Mouse (Mus musculus) embryonic facial prominence, embryonic 13.5 days (tissue): Measurements from ENCODE around the gene Atp8a2. TPM values are rescaled to one million over a fixed set of nuclear protein-coding genes. Genes with fewer than 3 reads are reported as not detected.

ENCODE experiments used
- ATAC-seq: fragments of 200-750 bp; cut with Nextera tagmentation; 2 replicates; pipeline ENCODE4 v1.8.0; 2017; ENCODE audit warnings: low read depth; ENCODE audit not compliant: insufficient number of reproducible peaks, insufficient read depth, low FRiP score, low TSS enrichment
- H3K27ac ChIP-seq: fragments of 300-500 bp; sonication (generic); 2 replicates; pipeline ENCODE4 v1.5.1; 2015; ENCODE audit warnings: moderate library complexity, mild to moderate bottlenecking, inconsistent platforms
- H3K27me3 ChIP-seq: fragments of 300-500 bp; sonication (generic); 2 replicates; pipeline ENCODE4 v1.6.1; 2015; ENCODE audit warnings: mild to moderate bottlenecking, inconsistent platforms
- H3K36me3 ChIP-seq: fragments of 300-500 bp; sonication (generic); 2 replicates; pipeline ENCODE4 v1.6.1; 2015; ENCODE audit warnings: mild to moderate bottlenecking, inconsistent platforms
- H3K4me1 ChIP-seq: fragments of 300-500 bp; sonication (generic); 2 replicates; pipeline ENCODE4 v1.6.1; 2015; ENCODE audit warnings: inconsistent platforms
- H3K4me2 ChIP-seq: fragments of 300-500 bp; sonication (generic); 2 replicates; pipeline ENCODE4 v1.6.1; 2015; ENCODE audit warnings: moderate library complexity, mild to moderate bottlenecking, inconsistent platforms
- H3K4me3 ChIP-seq: fragments of 300-500 bp; sonication (generic); 2 replicates; pipeline ENCODE4 v1.5.1; 2015; ENCODE audit warnings: mild to moderate bottlenecking, inconsistent platforms
- H3K9ac ChIP-seq: fragments of 300-500 bp; sonication (generic); 2 replicates; pipeline ENCODE4 v1.6.1; 2015; ENCODE audit warnings: mild to moderate bottlenecking, inconsistent platforms
- H3K9me3 ChIP-seq: fragments of 300-500 bp; sonication (generic); 2 replicates; pipeline ENCODE4 v1.6.1; 2016; ENCODE audit warnings: inconsistent platforms
- WGBS: fragments of 180-500 bp; shearing (Covaris S2); methylation state at CpG from one replicate; pipeline ENCODE4 v1.1.7; 2015; ENCODE audit warnings: mixed read lengths; 5-methylcytosine and 5-hydroxymethylcytosine counted together
- polyA plus RNA-seq: library from polyadenylated mRNA; unstranded; fragments of >200 nt; fragmentation: Nextera tagmentation; extraction: Ambion mirVana; gene quantifications from 2 replicates; pipeline ENCODE4 v1.2.1, GENCODE M21; 2015

Gene Atp8a2
- polyA plus RNA-seq, 1 experiment from 2014 or later, result 3.1 TPM

- WGBS, result 73% methylated on average over 1 of the region's 1 CpGs
Measured at GRCm38 (mm10) chr14:60001801-60002200, 195.2 kb downstream of the Atp8a2 start.

DNA sequence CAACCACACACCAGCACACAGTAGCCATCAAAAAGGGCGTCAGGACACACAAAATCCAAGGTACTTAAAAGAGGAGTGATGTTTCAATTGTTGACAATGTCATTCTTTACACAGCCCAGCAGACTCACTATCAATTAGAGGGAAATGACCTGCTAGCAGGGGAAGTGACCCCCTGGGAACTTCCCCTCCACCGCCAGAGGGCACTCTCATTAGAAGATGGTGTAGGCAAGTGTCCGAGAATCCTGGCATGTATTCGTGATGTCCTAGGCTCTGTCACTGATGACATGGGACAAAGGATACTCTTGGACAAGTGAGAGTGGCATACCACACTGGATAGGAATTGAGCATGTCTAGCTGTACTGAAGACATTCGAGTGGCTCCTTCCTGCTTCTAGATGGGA lies 208.1 kb downstream of the Atp8a2 start:
- WGBS, result 49% methylated on average over 5 of the region's 5 CpGs

More at GRCm38 (mm10) chr14:60001801-60002200, 195.2 kb downstream of the Atp8a2 start:
- Histone ChIP-seq H3K4me2 (no peak overlapping the region), H3K9ac (no peak overlapping the region), H3K4me1 (peaks cover 9% of the 10 kb centered on the region), H3K36me3 (no peaks in the 10 kb centered on the region), H3K27me3 (no peaks in the 10 kb centered on the region), H3K27ac (no peak overlapping the region), H3K4me3 (no peak overlapping the region), H3K9me3 (no peaks in the 10 kb centered on the region)
- no peak for ATAC-seq

GRCm38 (mm10) chr14:59987975-59988374 lies 209.0 kb downstream of the Atp8a2 start:
- no peaks in the 10 kb centered on the region for H3K4me1 ChIP-seq
- H3K27ac ChIP-seq, result no peak overlapping the region
- no peak overlapping the region for H3K4me3 ChIP-seq
- no peak for ATAC-seq
- no peak overlapping the region for H3K9ac ChIP-seq
- H3K9me3 ChIP-seq, result no peaks in the 10 kb centered on the region
- 80% methylated on average over 3 of the region's 3 CpGs for WGBS
- H3K4me2 ChIP-seq, result no peak overlapping the region
- no peaks in the 10 kb centered on the region for H3K36me3 ChIP-seq
- H3K27me3 ChIP-seq, result no peaks in the 10 kb centered on the region

More for the DNA sequence above, 208.1 kb downstream of the Atp8a2 start:
- Histone ChIP-seq H3K4me2 (no peak overlapping the region), H3K27ac (no peak overlapping the region), H3K9me3 (no peaks in the 10 kb centered on the region), H3K36me3 (no peaks in the 10 kb centered on the region), H3K9ac (no peak overlapping the region), H3K4me3 (no peak overlapping the region), H3K4me1 (no peaks in the 10 kb centered on the region), H3K27me3 (no peaks in the 10 kb centered on the region)
- ATAC-seq, result no peak

DNA sequence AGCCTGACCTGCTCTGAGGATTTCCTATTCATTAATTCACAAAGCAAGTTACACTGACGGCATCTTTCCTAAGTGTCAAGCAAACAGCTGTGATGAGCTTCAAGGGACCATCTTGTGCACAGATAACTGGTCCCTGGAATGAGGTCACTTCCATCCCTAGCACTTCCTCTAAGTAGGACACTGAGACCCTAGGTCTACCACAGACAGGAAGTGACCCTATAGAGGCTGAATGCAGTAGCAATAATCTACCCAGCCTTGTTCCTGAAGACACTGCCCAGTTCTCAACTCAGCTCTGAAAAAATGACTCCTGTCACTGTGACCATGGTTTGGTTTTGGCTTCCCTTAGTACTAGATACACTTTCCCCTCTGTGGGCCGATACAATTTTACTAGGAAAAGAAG lies 219.0 kb downstream of the Atp8a2 start:
- 69% methylated on average over 2 of the region's 2 CpGs for WGBS
- no peak overlapping the region for H3K9ac ChIP-seq
- no peaks in the 10 kb centered on the region for H3K36me3 ChIP-seq
- no peaks in the 10 kb centered on the region for H3K4me1 ChIP-seq
- no peaks in the 10 kb centered on the region for H3K9me3 ChIP-seq
- H3K27me3 ChIP-seq, result no peaks in the 10 kb centered on the region; the same call in none of the 2 replicates
- H3K27ac ChIP-seq, result no peak overlapping the region
- no peak overlapping the region for H3K4me2 ChIP-seq
- ATAC-seq, result no peak
- H3K4me3 ChIP-seq, result no peak overlapping the region

- H3K27ac ChIP-seq, result no peak overlapping the region
- H3K4me2 ChIP-seq, result no peak overlapping the region
- ATAC-seq, result no peak
- peaks cover 5% of the 10 kb centered on the region for H3K27me3 ChIP-seq
- H3K4me3 ChIP-seq, result no peak overlapping the region
- no peaks in the 10 kb centered on the region for H3K36me3 ChIP-seq
- 57% methylated on average over 5 of the region's 5 CpGs for WGBS
- no peaks in the 10 kb centered on the region for H3K9me3 ChIP-seq
- H3K4me1 ChIP-seq, result peaks cover 11% of the 10 kb centered on the region
- no peak overlapping the region for H3K9ac ChIP-seq
Measured at GRCm38 (mm10) chr14:59971221-59971730, 225.7 kb downstream of the Atp8a2 start.

DNA sequence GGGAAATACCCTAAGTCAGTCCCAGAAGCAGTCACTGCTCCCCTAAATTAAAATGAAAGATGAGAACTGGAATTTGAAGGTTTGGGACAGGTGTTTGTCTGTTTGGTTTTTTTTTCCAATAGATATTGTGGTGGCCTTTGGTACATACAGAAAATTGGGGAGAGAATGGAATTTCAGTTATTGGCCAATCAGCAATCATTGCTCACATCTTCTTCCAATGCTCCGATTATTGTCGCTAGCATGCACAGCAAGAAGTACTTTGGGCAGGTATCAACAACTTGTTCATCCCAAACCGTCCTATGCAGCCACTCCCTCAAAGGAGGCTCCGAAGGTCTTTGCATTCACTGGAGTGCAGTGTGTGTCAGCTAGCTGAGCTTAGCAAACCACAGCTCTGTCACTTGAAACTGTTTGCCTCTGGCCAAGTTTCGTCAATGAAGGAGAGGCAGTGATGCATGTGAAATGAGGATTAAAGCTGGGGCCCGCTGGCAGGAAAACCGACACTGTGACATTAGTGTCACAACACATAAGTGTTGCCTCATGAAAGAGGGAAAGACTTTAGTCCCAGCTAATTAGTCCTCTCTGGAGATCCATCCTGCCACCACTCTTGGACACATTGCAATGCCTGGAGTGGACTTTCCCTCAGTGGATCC lies 227.4 kb downstream of the Atp8a2 start:
- Histone ChIP-seq H3K36me3 (no peaks in the 10 kb centered on the region), H3K4me2 (0 out of 2 replicates have a peak overlapping the region, but pooled peaks have one; percentile 1), H3K27me3 (peaks cover 5% of the 10 kb centered on the region), H3K4me1 (peaks cover 11% of the 10 kb centered on the region), H3K9ac (no peak overlapping the region), H3K9me3 (no peaks in the 10 kb centered on the region), H3K4me3 (no peak overlapping the region), H3K27ac (no peak overlapping the region)
- no peak for ATAC-seq
- 11% methylated on average over 7 of the region's 7 CpGs for WGBS

GRCm38 (mm10) chr14:59967847-59968550 lies 229.0 kb downstream of the Atp8a2 start:
- H3K36me3 ChIP-seq, result no peaks in the 10 kb centered on the region
- no peaks in the 10 kb centered on the region for H3K9me3 ChIP-seq
- H3K4me1 ChIP-seq, result peaks cover 11% of the 10 kb centered on the region
- H3K4me2 ChIP-seq, result no peak overlapping the region
- 73% methylated on average over 8 of the region's 8 CpGs for WGBS
- H3K9ac ChIP-seq, result no peak overlapping the region
- no peak for ATAC-seq
- H3K27me3 ChIP-seq, result peaks cover 5% of the 10 kb centered on the region; the same call in 1 of the 2 replicates
- H3K27ac ChIP-seq, result no peak overlapping the region
- no peak overlapping the region for H3K4me3 ChIP-seq

DNA sequence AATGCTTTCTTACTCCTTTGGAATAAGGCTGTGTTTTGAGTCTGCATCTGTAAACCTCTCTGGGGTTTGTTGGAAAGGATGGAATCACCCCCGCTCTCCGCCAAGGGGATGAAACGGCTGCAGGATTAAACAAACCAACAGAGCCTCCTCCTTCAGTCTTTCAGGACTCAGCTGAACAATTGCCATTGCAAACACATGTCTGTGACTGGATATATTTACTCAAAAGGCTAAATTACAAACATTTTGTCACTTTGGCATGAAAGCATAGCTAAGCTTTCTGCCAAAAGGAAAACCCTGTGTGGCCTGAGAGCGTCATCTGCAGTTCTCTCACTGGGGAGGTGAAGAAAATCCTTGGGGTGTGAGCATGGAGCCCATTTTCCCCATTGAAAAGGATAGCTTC lies 230.0 kb downstream of the Atp8a2 start:
- Histone ChIP-seq H3K4me3 (no peak overlapping the region), H3K27ac (no peak overlapping the region), H3K27me3 (0 out of 2 replicates have a peak, but pooled peaks cover 5% of the 10 kb centered on the region), H3K4me2 (no peak overlapping the region), H3K9me3 (no peaks in the 10 kb centered on the region), H3K9ac (no peak overlapping the region), H3K4me1 (peaks cover 11% of the 10 kb centered on the region), H3K36me3 (no peaks in the 10 kb centered on the region)
- whole genome bisulfite sequencing, result 63% methylated on average over 4 of the region's 4 CpGs
- ATAC-seq, result no peak

GRCm38 (mm10) chr14:59964569-59964968 lies 232.4 kb downstream of the Atp8a2 start:
- no peak overlapping the region for H3K27ac ChIP-seq
- H3K9ac ChIP-seq, result no peak overlapping the region
- no peaks in the 10 kb centered on the region for H3K36me3 ChIP-seq
- no peak overlapping the region for H3K4me2 ChIP-seq
- H3K4me3 ChIP-seq, result no peak overlapping the region
- H3K27me3 ChIP-seq, result peaks cover 3% of the 10 kb centered on the region; the same call in 1 of the 2 replicates
- no peak for ATAC-seq
- H3K4me1 ChIP-seq, result peaks cover 16% of the 10 kb centered on the region
- 86% methylated on average over 5 of the region's 5 CpGs for WGBS
- no peaks in the 10 kb centered on the region for H3K9me3 ChIP-seq

GRCm38 (mm10) chr14:59960961-59961360 lies 236.0 kb downstream of the Atp8a2 start:
- no peak overlapping the region for H3K27ac ChIP-seq
- no peaks in the 10 kb centered on the region for H3K9me3 ChIP-seq
- peaks cover 13% of the 10 kb centered on the region for H3K4me1 ChIP-seq
- no peak for ATAC-seq
- peaks cover 3% of the 10 kb centered on the region; the same call in 1 of the 2 replicates for H3K27me3 ChIP-seq
- H3K4me3 ChIP-seq, result no peak overlapping the region
- no peak overlapping the region for H3K4me2 ChIP-seq
- no peak overlapping the region for H3K9ac ChIP-seq
- WGBS, result 51% methylated on average over 9 of the region's 9 CpGs
- no peaks in the 10 kb centered on the region for H3K36me3 ChIP-seq

DNA sequence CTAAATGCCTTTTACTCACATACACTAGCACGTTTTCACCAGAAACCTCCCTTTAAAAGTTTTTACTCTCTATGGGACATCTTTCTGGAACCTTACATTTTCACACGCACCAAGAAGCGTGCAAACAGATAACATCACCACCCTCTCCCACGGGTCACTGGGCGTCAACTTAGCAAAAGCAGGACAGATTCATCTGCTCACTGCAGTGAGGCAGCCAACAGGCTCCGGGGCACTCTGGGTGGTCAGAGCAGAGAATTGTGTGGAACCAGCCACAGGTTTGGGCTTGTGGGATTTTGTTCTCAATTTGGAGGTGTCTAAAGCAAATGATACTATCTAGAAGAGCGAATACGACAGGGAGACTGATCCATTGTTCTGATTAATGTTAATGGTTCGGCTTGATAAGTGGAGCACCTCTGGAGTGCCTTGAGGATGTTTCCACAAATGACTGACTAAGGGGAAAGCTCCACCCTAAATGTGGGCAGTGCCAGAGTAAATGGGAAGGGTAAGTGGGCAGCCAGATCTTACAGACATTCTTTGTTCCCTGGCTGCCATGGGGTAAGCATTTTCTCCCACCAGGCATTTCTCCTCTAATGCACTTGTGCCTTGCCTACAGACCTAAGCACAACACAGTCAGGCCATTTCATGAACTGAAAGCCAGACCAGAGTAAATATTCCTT lies 236.6 kb downstream of the Atp8a2 start:
- Histone ChIP-seq H3K36me3 (no peaks in the 10 kb centered on the region), H3K9me3 (no peaks in the 10 kb centered on the region), H3K27ac (no peak overlapping the region), H3K4me2 (no peak overlapping the region), H3K27me3 (peaks cover 3% of the 10 kb centered on the region; the same call in 1 of the 2 replicates), H3K4me3 (no peak overlapping the region), H3K4me1 (peaks cover 13% of the 10 kb centered on the region), H3K9ac (no peak overlapping the region)
- 51% methylated on average over 9 of the region's 9 CpGs for WGBS
- no peak for ATAC-seq
